Mouse (Mus musculus): ENCODE data around the gene Ctse.

Ctse gene

DNA sequence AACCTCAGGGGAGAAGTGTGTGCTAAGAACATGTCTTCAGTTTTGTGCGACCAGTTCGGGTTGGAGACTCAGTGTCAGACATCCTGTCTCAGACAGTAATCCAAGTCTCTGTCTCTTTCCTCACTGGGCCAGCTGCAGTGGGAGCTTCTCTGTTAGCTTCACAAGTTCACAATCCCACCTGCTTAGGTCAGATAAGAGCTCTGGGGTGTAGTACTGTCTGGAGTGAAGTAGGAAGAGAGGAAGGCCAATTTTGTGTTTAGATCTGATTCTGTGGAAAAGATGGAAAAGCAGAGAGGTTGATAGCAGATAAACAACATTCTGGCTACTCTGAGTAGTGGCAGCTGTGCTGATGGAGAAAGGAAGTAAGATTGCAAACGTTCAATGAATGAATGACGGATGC lies 61.5 kb downstream of the Ctse start:
- DNase-seq (ENCODE audit: low read depth, low spot score), result no peak

DNA sequence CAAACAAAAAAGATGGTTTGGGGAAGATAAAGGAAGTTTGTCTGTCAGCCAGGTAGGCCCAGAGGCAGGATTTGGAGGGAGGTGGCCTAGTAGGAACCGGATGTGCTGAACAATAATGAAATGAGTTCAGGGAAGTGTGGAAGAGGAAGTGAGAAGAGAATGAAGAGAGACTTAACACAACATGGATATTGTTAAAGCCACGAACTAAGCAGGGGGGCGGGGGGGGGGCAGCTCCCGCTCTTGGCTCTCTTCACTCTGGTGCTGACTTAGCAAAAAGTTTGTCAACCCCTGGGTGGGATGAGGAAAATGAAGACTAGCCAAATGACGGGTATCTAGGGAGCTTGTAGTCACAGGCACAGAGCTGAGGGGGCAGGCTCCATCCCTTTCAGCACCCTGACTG lies 62.3 kb downstream of the Ctse start:
- no peak for DNase-seq (ENCODE audit: low read depth, low spot score)

DNA sequence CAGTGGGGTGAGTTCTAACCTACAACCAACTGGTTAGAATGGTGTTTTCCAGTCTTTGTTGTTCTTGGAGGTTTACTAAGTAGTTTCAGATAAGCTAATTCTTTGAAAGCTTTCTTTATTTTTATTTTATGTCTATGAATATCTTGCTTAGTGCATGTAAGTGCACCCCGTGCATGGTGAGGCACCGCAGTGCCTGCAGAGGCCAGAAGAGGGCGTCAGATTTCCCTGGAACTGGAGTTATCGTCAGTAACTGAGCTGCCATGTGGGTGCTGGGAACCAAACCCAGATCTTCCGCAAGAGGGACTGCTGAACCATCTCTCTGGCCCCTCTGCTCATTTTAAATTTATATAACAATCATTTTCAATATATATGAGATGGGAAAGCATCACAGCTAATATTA lies 63.3 kb downstream of the Ctse start:
- no peak for DNase-seq (ENCODE audit: low read depth, low spot score)

DNA sequence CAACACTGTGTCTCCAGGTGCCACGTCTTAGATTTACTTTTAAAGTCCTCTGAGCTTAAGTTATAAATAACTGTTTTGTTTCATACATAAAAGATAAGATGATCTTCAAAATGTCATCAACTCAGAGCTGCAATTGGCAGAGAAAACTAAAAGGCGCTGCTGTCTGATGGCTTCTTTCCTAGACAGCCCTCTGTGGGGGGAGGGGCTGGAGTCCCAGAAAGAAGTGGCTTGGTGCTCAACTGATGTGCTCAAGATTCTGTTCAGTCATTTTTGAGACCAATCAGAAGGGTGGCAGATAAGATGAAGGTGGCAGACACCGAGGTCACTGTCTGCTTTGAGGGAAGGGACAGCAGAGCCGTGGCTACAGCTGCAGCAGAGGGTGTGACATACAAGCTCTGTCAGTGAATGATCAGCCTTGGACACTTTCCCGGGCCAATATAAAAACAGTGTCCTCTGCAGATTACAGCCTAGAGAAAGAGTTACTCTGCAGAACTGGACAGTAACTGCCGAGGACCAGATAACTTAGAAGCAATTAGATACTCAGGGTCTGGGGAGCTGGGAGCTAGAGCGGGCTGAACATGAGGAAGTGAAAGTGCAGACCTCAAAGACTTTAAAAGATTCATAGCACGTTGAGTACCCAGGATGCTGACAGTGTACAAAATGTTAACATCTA lies 64.1 kb downstream of the Ctse start:
- DNase-seq (ENCODE audit: low read depth, low spot score), result no peak

DNA sequence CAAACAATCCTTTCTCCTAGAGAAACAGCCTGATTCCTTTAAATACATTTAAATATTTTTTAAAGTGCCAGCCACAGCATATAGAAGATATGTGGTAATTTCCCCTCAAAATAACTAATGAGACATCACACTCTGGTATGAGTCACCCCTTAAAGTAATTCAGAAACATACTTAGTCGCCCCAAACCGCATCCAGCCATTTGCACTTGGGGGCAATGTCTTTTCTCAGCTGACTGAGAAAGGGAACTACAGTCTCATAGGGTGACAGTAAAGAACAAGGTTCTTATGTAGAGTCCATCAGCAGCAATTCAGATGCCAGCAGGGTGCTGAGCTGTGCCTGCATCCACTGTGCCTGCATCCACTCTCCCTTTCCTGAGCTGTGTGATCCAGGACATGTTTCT lies 65.4 kb downstream of the Ctse start:
- DNase-seq (ENCODE audit: low read depth, low spot score), result no peak

DNA sequence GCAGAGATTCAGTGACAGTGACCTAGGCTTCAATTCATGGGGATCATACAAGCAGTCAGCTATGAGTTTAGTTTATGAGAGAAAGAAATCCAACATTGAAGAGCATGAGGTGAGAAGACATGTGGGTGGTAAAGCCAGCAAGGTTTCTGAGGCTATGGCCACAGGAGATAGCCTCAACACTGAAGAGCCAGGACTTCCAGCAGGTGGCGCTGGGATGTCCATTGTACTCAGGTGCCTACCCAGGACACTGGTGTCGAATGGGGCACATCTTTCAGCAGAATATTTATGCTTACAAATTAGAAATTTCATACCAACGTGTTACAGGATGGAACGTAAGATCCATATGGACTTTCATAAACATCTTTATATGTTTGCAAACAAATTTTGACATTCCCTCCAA lies 70.2 kb downstream of the Ctse start:
- peak; percentile 77 for DNase-seq (ENCODE audit: low read depth, low spot score)

DNA sequence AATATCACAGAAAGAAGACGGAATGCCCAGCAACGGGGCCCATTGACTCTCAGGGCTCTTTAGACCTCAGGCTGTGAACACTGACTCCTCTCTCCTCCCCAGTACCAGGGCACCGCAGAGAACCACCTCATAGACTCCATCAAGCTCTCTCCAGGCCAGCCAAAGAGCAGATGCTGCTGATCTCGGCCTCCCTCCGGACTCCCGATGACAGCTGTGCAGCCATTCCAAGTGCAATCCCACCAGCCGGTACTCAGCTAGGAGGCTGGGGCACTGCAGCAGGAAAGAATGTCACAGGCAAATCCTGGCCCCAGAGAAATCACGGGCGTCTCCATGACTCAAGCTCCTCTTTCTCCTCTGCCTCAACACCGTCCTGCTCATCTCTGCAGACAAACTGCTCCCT lies 73.4 kb downstream of the Ctse start:
- DNase-seq (ENCODE audit: low read depth, low spot score), result no peak

DNA sequence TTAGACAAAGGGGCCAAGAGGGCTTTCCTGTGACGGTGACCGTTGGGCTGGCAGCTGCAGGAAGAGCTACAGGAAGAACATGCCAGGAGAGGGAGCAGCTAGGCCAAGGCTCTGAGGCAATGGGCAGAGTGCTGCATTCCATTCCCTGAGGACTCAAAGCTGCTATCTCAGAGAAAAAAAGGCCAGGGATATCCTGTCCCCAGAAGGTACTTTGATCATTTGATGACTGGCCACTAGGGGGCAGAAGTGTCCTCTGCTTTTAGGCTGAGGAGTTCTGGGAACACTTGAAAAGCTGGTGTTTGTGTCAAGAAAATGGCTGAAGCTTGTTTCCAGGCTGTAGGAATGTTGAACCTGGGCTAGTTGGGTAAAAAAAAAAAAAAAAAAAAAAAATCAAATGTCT lies 74.3 kb downstream of the Ctse start:
- DNase-seq (ENCODE audit: low read depth, low spot score), result peak; percentile 94

DNA sequence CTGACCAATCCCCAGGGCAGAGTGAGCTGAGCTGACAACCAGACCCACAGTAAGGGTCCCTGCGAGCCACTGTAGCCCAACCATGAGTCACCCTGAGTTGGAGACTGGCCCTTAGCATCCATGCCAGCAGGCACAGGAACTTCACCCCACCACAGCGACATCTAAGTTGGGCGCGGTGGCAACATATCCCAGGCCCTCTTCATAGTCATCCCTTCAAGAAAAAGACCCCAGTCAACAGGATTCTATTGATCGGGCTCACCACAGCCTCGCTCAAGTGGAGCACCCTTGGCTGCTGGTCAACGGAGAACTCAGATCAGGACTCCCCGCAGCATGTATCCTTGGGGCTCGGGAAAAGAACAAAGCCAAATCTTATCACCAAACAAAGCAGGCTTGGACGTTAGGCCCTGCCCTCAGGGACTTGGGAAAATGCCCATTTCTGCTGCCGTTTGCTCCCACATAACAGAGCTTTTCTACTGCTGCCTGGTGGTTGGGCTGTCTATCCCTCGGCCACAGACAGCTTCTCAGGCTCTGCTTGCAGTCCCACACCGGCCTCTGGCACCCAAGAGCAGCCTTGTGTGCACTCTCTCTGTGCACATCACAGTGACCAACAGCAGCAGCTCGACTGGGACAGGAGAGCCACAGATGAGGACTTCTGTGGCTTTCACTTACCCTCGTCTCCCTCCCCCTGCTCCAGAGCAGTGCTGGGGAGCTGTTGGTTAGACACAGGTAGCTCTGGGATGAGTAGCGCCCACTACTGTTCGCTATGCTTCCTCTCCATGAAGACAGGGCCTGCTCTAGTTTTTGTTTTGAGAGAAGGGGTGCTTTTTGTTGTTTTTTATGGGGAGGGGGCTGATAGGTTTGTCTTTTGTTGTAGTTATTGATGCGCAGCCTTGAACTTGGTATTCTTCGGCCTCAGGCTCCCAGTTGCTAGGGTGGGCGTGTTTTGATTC lies 76.6 kb downstream of the Ctse start:
- DNase-seq (ENCODE audit: low read depth, low spot score), result peak; percentile 47

DNA sequence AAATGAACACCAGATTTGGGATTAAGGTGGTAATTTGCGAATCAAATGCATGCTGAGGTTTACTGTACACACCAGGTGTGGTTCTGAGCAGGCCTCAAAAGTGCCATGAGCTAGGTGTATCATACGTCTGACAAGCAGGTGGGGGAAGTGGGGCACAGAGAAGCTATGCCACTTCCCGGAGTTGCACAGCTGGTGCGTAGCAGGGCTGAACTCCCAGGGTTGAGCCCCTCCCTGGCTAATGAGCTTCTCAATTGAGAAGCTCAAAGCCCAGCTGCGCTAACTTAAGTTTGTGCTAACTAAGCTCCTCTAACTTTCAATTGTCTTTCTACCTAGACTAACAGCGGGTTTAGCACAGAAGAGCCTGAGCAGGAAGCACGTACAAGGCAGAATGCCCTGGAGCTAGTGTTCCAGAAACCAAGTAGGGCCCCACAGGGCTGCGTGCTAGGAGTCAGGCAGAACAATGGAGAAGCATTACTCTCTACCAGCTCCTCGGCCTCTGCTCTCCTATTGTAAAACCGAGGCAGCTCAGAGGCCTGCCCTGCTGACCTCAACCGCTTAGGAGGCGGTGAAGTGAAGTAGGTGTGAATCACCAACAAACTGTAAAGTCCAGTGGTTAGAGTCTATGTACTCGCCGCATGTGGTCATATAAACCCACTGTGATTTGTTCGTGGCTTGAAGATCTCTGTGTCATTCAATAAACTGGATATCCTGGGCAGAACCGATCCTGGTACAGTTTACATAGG lies 81.0 kb downstream of the Ctse start:
- no peak for DNase-seq (ENCODE audit: low read depth, low spot score)

DNA sequence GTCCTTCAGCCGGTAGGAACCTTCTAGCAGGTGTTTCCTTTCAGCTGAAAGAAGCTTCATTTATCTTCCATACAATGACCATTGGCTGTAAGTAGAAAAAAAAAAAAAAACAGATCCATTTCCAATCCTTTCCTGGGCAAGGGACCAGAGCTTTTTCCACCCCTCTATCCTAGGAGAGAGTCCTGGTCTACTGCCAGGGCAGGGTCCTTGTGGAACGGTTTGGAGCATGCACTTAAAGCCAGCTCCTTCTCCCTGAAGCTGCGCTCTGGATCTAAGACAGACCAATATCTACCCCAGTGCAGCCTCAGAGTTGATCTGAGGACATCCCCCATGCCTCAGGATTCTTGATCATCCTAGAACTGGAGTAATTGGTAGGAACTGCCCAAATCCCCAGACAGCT lies 83.9 kb downstream of the Ctse start:
- no peak for DNase-seq (ENCODE audit: low read depth, low spot score)

DNA sequence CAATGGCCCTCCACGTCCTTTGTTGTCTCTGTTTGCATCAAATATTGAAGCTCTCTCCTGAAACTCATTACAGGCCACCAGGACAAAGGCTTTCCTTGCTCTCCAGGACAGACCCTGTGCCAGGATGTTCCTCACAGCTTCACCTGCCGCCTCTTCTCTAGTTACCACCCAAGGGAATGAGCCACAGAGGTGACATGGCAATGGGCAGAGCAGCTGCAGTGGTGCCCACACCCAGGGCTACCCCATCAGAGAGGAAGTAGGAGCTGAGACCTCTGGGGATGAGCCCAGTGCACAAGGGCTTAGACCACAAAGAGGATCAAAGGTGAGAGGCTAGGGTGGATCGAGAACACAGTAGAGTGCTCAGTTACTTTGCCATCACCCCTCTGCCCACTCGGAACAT lies 85.4 kb downstream of the Ctse start:
- no peak for DNase-seq (ENCODE audit: low read depth, low spot score)

Data from 3T3-L1 (cell line).